Mouse (Mus musculus): Measurements from ENCODE around the gene Prr18. TPM values are rescaled to one million over a fixed set of nuclear protein-coding genes. Genes with fewer than 3 reads are reported as not detected.

Gene Prr18
- total RNA-seq, 1 experiment from 2014 or later, result not detected

- ATAC-seq (replicated peaks; ENCODE audit: insufficient number of reproducible peaks, low FRiP score, low TSS enrichment, poor library complexity, severe bottlenecking), result no peak
Measured at GRCm38 (mm10) chr17:8339666-8340374, 2.6 kb downstream of the Prr18 start.

GRCm38 (mm10) chr17:8340407-8341359, 3.4 kb downstream of the Prr18 start:
- ATAC-seq (replicated peaks; ENCODE audit: insufficient number of reproducible peaks, low FRiP score, low TSS enrichment, poor library complexity, severe bottlenecking), result no peak

DNA sequence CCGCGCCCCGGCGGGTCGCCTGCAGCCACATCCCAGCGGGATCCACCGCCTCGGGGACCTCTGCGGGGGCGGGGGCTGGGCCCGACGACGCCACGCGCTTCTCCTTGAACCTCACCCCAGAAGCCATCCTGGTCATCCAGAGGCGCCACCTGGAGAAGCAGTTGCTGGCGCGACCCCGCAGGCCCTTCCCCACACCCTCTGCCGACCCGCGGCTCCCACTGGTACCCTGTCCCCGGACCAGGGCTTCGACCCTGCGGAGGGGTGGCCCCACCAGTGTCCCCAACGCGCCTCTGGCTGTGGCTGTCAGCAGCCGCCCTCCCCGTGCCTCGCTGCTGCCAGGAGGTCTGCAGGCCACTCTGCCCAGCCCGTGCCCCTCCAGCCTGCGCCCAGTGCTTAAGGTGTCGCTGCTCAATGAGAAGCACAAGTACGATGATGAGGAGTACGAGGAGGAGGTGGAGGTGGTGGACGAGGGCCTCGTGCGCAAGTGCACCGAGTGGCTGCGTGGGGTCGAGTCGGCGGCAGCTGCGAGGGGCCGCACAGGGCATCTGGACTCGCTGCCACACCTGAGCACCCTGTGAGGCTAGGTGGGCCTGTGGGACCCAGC, 4.2 kb downstream of the Prr18 start:
- no peak for ATAC-seq (replicated peaks; ENCODE audit: insufficient number of reproducible peaks, low FRiP score, low TSS enrichment, poor library complexity, severe bottlenecking)

GRCm38 (mm10) chr17:8342706-8343105, 5.4 kb downstream of the Prr18 start:
- no peak for ATAC-seq (replicated peaks; ENCODE audit: insufficient number of reproducible peaks, low FRiP score, low TSS enrichment, poor library complexity, severe bottlenecking)

GRCm38 (mm10) chr17:8343416-8343815, 6.2 kb downstream of the Prr18 start:
- no peak for ATAC-seq (replicated peaks; ENCODE audit: insufficient number of reproducible peaks, low FRiP score, low TSS enrichment, poor library complexity, severe bottlenecking)

DNA sequence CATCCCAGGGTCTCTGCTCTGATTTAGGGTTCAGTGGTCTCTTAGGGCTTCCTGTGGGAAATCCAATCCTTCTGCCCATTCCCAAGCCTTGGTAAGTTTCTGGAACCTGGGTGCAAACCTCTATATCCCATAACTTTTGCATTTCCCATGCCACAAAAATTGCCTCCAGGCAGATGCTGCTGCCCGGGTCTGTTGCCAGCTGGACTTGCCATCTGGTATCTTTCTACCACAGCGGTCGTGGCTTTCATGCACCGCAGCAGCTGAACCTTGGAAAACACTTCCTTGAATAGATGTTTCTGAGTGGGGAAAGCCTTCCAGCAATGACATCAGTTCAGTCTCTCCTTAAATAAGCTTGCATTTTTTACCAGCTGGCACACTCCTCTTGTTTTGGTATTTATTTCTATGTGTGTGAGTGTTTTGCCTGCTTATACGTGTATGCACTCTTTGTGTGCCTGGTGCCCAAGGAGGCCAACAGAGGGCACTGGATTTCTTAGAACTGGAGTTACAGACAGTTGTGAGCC, 10.6 kb downstream of the Prr18 start:
- ATAC-seq (replicated peaks; ENCODE audit: insufficient number of reproducible peaks, low FRiP score, low TSS enrichment, poor library complexity, severe bottlenecking), result no peak

- no peak for ATAC-seq (replicated peaks; ENCODE audit: insufficient number of reproducible peaks, low FRiP score, low TSS enrichment, poor library complexity, severe bottlenecking)
Measured at GRCm38 (mm10) chr17:8348941-8349340, 11.7 kb downstream of the Prr18 start.

GRCm38 (mm10) chr17:8351088-8351487, 13.8 kb downstream of the Prr18 start:
- ATAC-seq (replicated peaks; ENCODE audit: insufficient number of reproducible peaks, low FRiP score, low TSS enrichment, poor library complexity, severe bottlenecking), result no peak

- ATAC-seq (replicated peaks; ENCODE audit: insufficient number of reproducible peaks, low FRiP score, low TSS enrichment, poor library complexity, severe bottlenecking), result no peak
Measured at GRCm38 (mm10) chr17:8355692-8356091, 18.4 kb downstream of the Prr18 start, which contains the start of gene T2. Gene T2 (plus strand): TSS chr17:8355992.

DNA sequence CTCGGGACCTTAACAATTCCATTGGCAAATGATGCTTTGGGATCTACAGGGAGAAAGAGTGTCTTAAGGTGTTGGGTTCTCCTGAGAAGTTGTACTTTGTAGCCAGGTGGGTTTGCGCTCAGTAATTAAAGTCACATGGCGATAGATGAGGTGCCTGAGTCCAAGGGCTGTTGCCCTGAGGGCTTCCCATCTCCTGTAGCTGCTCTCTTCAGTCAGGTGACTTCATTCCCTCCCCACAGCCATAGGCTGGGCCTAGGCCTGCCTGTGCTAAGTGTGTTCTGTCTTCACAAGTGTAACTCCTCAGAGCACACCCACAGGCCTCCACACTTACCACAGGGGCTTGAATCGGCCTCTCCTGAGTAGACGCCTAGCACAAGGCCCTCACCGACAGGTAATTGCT, 20.2 kb downstream of the Prr18 start:
- ATAC-seq (replicated peaks; ENCODE audit: insufficient number of reproducible peaks, low FRiP score, low TSS enrichment, poor library complexity, severe bottlenecking), result no peak

GRCm38 (mm10) chr17:8360876-8361275, 23.6 kb downstream of the Prr18 start:
- ATAC-seq (replicated peaks; ENCODE audit: insufficient number of reproducible peaks, low FRiP score, low TSS enrichment, poor library complexity, severe bottlenecking), result no peak

- no peak for ATAC-seq (replicated peaks; ENCODE audit: insufficient number of reproducible peaks, low FRiP score, low TSS enrichment, poor library complexity, severe bottlenecking)
Measured at GRCm38 (mm10) chr17:8361281-8362103, 24.2 kb downstream of the Prr18 start.

DNA sequence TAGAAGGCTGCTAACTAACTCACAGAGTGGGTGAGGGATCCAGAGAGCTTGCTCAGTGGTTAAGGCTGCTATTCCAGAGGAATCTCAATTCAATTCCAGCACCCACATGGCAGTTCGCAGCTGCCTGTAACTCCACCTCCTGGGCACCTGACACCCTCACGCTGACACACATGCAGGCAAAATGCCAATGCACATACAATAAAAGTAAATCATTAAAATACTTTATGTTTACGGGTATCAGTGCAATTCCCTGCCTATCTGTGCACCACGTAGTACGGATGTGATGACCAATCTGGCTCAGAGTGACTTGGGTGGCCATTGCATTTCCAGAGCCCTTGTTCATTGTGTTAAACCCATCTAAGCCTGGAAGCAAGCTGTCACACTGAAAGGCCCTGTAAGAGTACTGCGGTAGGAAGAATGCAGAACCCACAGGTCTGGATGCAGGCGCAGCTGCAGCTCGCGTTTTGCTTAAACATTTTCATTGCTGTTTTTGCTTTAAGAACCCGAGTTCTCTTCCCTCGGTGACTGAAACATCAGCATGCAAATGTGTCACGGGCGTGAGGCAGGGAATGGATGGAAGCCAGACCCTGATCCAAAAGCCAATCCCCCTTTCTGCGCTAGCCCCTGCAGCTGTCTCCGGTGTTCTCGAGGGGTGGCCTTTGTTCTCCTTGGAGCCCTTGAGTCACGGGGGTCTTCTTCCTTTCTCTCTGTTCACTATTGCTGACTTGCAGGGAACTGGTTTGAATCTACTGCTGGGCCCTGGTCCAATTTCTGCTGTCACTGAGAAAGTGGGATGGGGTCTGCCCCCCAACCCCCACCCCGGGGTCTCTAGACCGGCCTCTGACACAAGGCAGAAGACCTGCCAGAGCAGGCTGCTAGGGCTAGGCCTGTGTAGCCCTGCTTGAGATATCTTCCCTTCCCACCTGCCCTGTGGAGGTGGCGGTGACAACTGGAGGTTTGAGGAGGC, 30.5 kb downstream of the Prr18 start:
- ATAC-seq (replicated peaks; ENCODE audit: insufficient number of reproducible peaks, low FRiP score, low TSS enrichment, poor library complexity, severe bottlenecking), result no peak

GRCm38 (mm10) chr17:8368570-8368969, 31.3 kb downstream of the Prr18 start:
- ATAC-seq (replicated peaks; ENCODE audit: insufficient number of reproducible peaks, low FRiP score, low TSS enrichment, poor library complexity, severe bottlenecking), result no peak

DNA sequence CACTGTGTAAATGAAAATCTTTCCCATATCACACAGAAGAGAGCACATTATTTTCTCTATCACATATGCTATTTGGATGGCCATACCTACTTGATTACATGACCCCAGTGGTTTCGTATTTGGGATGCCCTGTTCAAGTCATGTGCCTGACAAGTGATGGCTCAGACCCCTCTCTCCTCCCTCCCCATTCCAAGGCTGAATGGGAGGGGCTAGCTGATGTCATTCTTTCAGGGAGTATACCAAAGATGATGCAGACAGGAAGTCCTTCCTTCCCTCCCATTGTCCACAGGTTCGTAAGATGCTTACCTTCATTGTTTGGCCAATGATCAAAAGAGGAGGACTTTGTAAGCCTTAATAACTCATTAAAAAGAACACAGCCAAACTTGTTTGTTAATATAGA, 31.9 kb downstream of the Prr18 start:
- no peak for ATAC-seq (replicated peaks; ENCODE audit: insufficient number of reproducible peaks, low FRiP score, low TSS enrichment, poor library complexity, severe bottlenecking)

GRCm38 (mm10) chr17:8370634-8371229, 33.5 kb downstream of the Prr18 start:
- ATAC-seq (replicated peaks; ENCODE audit: insufficient number of reproducible peaks, low FRiP score, low TSS enrichment, poor library complexity, severe bottlenecking), result no peak

- peak; percentile 36; the same call in 1 of the 2 replicates for ATAC-seq (replicated peaks; ENCODE audit: insufficient number of reproducible peaks, low FRiP score, low TSS enrichment, poor library complexity, severe bottlenecking)
Measured at GRCm38 (mm10) chr17:8371834-8372233, 34.6 kb downstream of the Prr18 start.

Data from monocyte, adult 5-6 weeks (primary cell).